Mouse (Mus musculus) hindbrain, embryonic 12.5 days (tissue): ENCODE data around the gene Ripk1. TPM values are rescaled to one million over a fixed set of nuclear protein-coding genes. Genes with fewer than 3 reads are reported as not detected.
"Not testable (repeated sequence)": the region's sequence is repeated elsewhere in the genome, so short reads cannot be mapped to it uniquely, and the experiment has no call there.

Source experiments
- ATAC-seq: fragments of 200-750 bp; cut with Nextera tagmentation; 2 replicates; pipeline ENCODE4 v1.8.0; 2017; ENCODE audit warnings: moderate TSS enrichment; ENCODE audit not compliant: low FRiP score
- H3K27ac ChIP-seq: fragments of 300-500 bp; sonication (generic); 2 replicates; pipeline ENCODE4 v1.5.1; 2016; ENCODE audit warnings: mild to moderate bottlenecking
- H3K27me3 ChIP-seq: fragments of 300-500 bp; sonication (generic); 2 replicates; pipeline ENCODE4 v1.6.1; 2016; ENCODE audit warnings: mild to moderate bottlenecking
- H3K36me3 ChIP-seq: fragments of 300-500 bp; sonication (generic); 2 replicates; pipeline ENCODE4 v1.6.1; 2016; ENCODE audit warnings: mild to moderate bottlenecking
- H3K4me1 ChIP-seq: fragments of 300-500 bp; sonication (generic); 2 replicates; pipeline ENCODE4 v1.6.1; 2016
- H3K4me2 ChIP-seq: fragments of 300-500 bp; sonication (generic); replicated peaks from 2 replicates; pipeline ENCODE4 v1.6.1; 2016; ENCODE audit warnings: mild to moderate bottlenecking
- H3K4me3 ChIP-seq: fragments of 300-500 bp; sonication (generic); 2 replicates; pipeline ENCODE4 v1.5.1; 2016; ENCODE audit warnings: mild to moderate bottlenecking
- H3K9ac ChIP-seq: fragments of 300-500 bp; sonication (generic); 2 replicates; pipeline ENCODE4 v1.6.1; 2016; ENCODE audit warnings: mild to moderate bottlenecking, moderate library complexity
- H3K9me3 ChIP-seq: fragments of 300-500 bp; sonication (generic); replicated peaks from 2 replicates; pipeline ENCODE4 v1.6.1; 2016; ENCODE audit warnings: mild to moderate bottlenecking
- WGBS: fragments of 180-500 bp; shearing (Covaris S2); methylation state at CpG from one replicate; pipeline ENCODE4 v1.1.7; 2016; 5-methylcytosine and 5-hydroxymethylcytosine counted together
- polyA plus RNA-seq: library from polyadenylated mRNA; unstranded; fragments of >200 nt; fragmentation: Nextera tagmentation; extraction: Ambion mirVana; gene quantifications from 2 replicates; pipeline ENCODE4 v1.2.1, GENCODE M21; 2016

Gene Ripk1
- polyA plus RNA-seq, 1 experiment from 2014 or later: 12.9 TPM

DNA sequence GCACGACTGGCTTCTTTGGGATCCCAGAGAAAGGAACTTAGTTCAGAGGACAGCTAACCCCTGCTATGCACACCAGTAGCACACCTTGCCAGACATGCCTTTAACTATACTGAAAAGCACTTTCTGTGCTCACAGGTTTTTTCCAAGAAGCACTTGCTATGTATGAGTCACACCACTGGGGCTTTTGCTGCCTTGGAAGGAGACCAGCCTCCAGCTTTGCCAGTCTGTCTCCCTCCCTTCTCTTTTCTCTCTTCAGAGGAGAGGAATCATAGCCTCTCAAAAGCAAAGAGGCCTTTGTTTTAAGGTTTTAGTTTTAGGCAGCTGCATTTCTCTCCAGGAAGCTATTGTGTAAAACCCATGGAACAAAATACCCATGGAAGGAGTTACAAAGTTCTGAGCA is 64.2 kb downstream of the Ripk1 start:
- H3K9ac ChIP-seq: no peak overlapping the region
- ATAC-seq: no peak
- H3K27ac ChIP-seq: no peak overlapping the region
- peaks cover 17% of the 10 kb centered on the region for H3K4me1 ChIP-seq
- no peak overlapping the region for H3K4me3 ChIP-seq
- no peaks in the 10 kb centered on the region for H3K9me3 ChIP-seq
- H3K4me2 ChIP-seq: no peak overlapping the region
- WGBS: 59% methylated on average over 1 of the region's 1 CpGs
- no peaks in the 10 kb centered on the region for H3K27me3 ChIP-seq
- 0 out of 2 replicates have a peak, but pooled peaks cover 10% of the 10 kb centered on the region for H3K36me3 ChIP-seq

DNA sequence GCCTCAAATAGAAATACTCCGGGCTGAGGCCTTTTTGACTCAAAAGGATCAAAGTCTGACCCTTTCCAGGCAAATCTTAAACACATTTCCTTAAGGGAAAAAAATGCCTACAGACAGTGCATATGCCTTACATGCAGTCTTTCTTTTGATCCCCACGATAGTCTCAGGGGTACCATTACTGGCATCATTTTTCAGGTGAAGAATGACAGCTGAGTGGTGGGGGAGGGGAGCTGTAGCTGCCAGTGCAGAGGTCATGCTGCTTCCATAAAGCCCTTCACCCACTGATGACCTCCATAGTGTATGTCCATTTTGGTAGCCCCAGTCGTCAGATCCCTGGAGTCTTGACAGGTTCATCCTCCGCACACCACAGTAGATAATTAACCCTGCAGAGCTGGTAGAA is 68.1 kb downstream of the Ripk1 start:
- H3K27ac ChIP-seq: no peak overlapping the region
- no peaks in the 10 kb centered on the region for H3K9me3 ChIP-seq
- no peak for ATAC-seq
- no peaks in the 10 kb centered on the region for H3K27me3 ChIP-seq
- 44% methylated on average over 4 of the region's 4 CpGs for WGBS
- H3K36me3 ChIP-seq: peaks cover 11% of the 10 kb centered on the region
- H3K4me2 ChIP-seq: no peak overlapping the region
- H3K4me3 ChIP-seq: no peak overlapping the region
- H3K4me1 ChIP-seq: peaks cover 30% of the 10 kb centered on the region
- no peak overlapping the region for H3K9ac ChIP-seq

DNA sequence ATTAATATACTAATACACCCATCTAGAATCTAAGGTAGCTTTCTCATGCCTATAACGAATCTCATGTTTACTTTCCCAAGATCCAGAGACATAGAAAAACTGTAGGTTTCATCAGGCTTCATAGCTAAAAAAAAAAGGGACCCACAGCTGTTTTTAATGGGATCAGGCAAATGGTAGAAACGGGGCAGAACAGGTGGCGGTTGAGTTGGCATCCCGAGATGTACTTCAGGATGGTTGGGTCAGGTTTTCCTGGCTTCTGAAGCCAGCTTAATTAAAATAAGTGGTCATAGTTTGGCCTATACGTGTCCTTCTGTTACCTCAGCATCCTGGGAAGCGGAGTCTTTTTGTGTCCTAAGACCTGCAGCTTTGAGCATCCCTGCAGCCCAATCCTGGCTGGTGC is 69.7 kb downstream of the Ripk1 start:
- H3K4me3 ChIP-seq: no peak overlapping the region
- H3K36me3 ChIP-seq: peaks cover 17% of the 10 kb centered on the region
- no peaks in the 10 kb centered on the region for H3K27me3 ChIP-seq
- peaks cover 42% of the 10 kb centered on the region for H3K4me1 ChIP-seq
- H3K27ac ChIP-seq: no peak overlapping the region
- ATAC-seq: no peak
- H3K9ac ChIP-seq: no peak overlapping the region
- H3K4me2 ChIP-seq: no peak overlapping the region
- 91% methylated on average over 6 of the region's 6 CpGs for WGBS
- no peaks in the 10 kb centered on the region for H3K9me3 ChIP-seq

- peaks cover 17% of the 10 kb centered on the region for H3K36me3 ChIP-seq
- no peak overlapping the region for H3K27ac ChIP-seq
- no peak overlapping the region for H3K4me2 ChIP-seq
- H3K27me3 ChIP-seq: no peaks in the 10 kb centered on the region
- peaks cover 45% of the 10 kb centered on the region for H3K4me1 ChIP-seq
- H3K9me3 ChIP-seq: no peaks in the 10 kb centered on the region
- ATAC-seq: no peak
- H3K4me3 ChIP-seq: no peak overlapping the region
- no peak overlapping the region for H3K9ac ChIP-seq
- WGBS: 63% methylated on average over 3 of the region's 3 CpGs
Observed at GRCm38 (mm10) chr13:34072847-34073246, 70.7 kb downstream of the Ripk1 start.

GRCm38 (mm10) chr13:34074441-34074840 is 72.3 kb downstream of the Ripk1 start:
- not testable (repeated sequence) for H3K4me2 ChIP-seq, H3K27me3 ChIP-seq, H3K4me3 ChIP-seq, H3K27ac ChIP-seq, H3K9me3 ChIP-seq, H3K9ac ChIP-seq, ATAC-seq
- Histone ChIP-seq H3K4me1 (peaks cover 47% of the 10 kb centered on the region), H3K36me3 (peaks cover 17% of the 10 kb centered on the region)
- 98% methylated on average over 14 of the region's 17 CpGs for WGBS

- H3K9ac ChIP-seq: peak overlapping the region; percentile 84; the same call in 1 of the 2 replicates
- not testable (repeated sequence) for H3K27me3 ChIP-seq, H3K9me3 ChIP-seq, ATAC-seq
- H3K4me2 ChIP-seq: peak overlapping the region; percentile 63
- peaks cover 33% of the 10 kb centered on the region for H3K4me1 ChIP-seq
- H3K36me3 ChIP-seq: peaks cover 17% of the 10 kb centered on the region
- peak overlapping the region; percentile 68 for H3K4me3 ChIP-seq
- peak overlapping the region; percentile 95; the same call in 1 of the 2 replicates for H3K27ac ChIP-seq
- WGBS: 73% methylated on average over 6 of the region's 6 CpGs
Observed at GRCm38 (mm10) chr13:34075893-34076292, 73.7 kb downstream of the Ripk1 start.

DNA sequence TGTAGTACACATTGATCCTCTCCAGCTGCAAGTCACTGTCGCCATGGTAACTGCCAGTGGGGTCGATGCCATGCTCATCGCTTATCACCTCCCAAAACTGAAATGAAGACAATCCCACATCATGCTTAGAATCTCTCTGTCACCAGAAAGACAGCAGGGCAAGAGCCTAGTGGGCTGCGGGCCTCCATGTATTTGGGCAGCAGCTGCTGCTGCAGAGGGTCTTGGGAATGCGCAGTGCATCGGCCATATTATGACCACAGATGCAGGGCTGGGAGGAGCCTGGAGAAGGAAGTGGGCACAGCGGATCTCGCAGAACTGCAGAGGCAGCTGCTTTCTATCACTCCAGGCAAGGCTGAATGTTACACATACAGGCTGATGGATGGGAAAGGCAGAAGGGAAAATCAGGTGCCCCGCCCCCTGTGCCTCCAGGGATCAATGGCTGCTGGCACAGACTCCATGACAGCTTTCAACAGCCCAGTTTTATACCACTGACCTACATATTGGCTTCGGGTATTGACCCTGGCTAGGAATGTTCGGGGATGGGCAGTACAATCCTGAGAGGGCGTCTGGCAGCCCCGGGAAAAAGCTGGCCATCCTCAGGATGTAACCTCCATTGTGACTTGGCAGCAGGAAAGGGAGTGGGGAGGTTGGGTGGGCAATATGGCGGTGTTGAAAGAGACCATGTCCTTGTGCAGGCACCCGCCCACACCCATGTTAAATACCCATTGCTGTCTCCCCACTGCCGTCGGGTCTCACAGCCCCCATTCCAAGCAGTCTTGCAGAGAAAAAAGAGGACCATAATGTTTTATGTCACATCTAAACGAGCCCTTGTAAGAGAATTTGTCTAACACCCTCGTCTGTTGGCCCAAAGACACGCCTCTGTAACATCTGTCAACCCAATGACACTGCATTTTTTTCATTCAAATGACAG is 74.7 kb downstream of the Ripk1 start:
- peak overlapping the region; percentile 95 for H3K27ac ChIP-seq
- peak overlapping the region; percentile 84 for H3K9ac ChIP-seq
- H3K36me3 ChIP-seq: peaks cover 17% of the 10 kb centered on the region
- peak overlapping the region; percentile 63 for H3K4me2 ChIP-seq
- WGBS: 37% methylated on average over 20 of the region's 20 CpGs
- no peaks in the 10 kb centered on the region for H3K9me3 ChIP-seq
- peak; percentile 82 for ATAC-seq
- no peaks in the 10 kb centered on the region; the same call in 1 of the 2 replicates for H3K27me3 ChIP-seq
- H3K4me3 ChIP-seq: peak overlapping the region; percentile 68
- peaks cover 26% of the 10 kb centered on the region for H3K4me1 ChIP-seq

DNA sequence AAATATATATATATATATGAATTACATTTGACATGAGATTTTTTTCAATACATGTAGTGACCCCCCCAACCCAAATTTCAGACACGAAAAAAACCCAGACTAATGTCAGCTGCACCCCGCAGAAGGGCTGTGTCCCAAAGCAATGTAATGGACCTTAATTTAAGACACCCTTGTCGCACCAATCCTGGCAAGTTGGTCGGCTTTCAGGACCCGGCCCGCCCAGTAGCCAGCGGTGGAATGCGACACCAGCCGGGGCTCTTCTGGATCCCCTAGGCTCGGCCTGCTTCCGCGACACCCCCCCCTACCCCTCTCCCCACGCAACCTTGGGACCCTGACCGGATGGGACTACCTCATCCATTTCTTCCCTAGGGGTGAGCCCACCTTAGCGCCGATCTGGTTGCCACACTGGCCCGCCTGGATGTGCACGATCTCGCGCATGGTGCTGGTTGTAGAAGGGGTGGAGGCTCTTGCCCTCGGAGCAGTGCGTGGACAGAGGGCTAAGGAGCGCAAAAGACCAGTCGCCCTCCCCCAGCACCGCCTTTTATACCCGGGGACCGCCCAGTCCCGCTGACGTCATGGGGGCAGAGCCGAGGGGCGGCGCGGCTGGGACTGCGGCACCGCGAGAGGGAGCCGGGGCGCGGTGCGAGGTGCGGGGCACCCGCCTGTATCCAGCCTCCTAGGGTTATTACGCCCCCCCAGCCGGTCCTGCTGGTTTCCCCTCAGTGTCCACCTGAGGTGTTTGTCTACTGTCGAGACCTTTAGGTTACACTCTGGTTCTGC is 75.5 kb downstream of the Ripk1 start, which contains the start of gene Tubb2a:
Tubb2a (minus strand) TSS at position 516 of the 780 bp plus-strand sequence.
- Histone ChIP-seq H3K9me3 (no peaks in the 10 kb centered on the region), H3K27ac (peak within 1 kb of the TSS; percentile 95), H3K4me3 (peak within 1 kb of the TSS; percentile 68), H3K9ac (peak within 1 kb of the TSS; percentile 84), H3K27me3 (no peaks in the 10 kb centered on the region; the same call in 1 of the 2 replicates), H3K4me1 (peaks cover 26% of the 10 kb centered on the region), H3K4me2 (peak within 1 kb of the TSS; percentile 63), H3K36me3 (peaks cover 17% of the 10 kb centered on the region)
- 1% methylated on average over 45 of the region's 45 CpGs for WGBS
- ATAC-seq: peak; percentile 86

DNA sequence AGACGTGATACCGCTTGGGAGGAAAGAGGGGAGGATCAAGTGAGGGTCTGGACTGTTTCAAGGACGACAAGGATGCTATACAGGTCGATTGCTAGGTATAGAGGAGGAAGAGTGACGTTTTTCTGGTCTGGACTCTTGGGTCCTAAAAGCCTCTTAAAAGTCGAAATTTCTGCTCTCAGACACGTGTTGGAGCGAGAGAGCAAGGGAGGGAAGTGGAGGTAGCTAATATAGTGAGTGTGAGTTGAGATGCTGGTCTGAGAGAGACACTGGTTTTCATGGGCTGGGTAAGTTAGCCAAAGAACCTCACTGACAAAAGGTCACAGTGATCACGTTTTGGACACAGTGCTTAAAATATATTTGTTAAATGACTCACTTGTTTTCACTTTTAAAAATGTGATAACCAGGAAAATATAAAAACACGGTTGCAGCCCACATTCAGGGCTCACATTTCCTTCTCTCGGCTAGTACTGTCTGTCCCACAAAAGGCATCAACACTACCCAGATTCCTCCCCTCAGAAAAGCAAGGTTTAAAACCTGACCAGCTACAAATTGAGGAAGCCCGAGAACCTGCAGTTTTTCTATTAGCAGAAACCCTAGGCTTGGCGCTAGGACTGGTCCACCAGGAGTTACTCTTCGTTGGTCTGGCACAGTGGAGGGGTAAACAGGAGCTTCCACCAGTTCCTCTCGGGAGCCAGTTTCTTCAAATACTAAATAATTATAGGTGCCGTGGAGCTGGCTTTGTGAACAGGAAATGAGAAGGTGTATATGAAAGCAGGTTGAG is 76.5 kb downstream of the Ripk1 start:
- Histone ChIP-seq H3K4me1 (peaks cover 19% of the 10 kb centered on the region), H3K4me3 (peak overlapping the region; percentile 68), H3K9me3 (no peaks in the 10 kb centered on the region), H3K27ac (no peak overlapping the region), H3K36me3 (peaks cover 13% of the 10 kb centered on the region), H3K27me3 (no peaks in the 10 kb centered on the region; the same call in 1 of the 2 replicates), H3K9ac (peak overlapping the region; percentile 84; the same call in 1 of the 2 replicates), H3K4me2 (peak overlapping the region; percentile 63)
- ATAC-seq: peak; percentile 8; the same call in 1 of the 2 replicates
- 46% methylated on average over 16 of the region's 16 CpGs for WGBS

- 89% methylated on average over 3 of the region's 3 CpGs for WGBS
Observed at GRCm38 (mm10) chr13:34079801-34080200, 77.6 kb downstream of the Ripk1 start.

DNA sequence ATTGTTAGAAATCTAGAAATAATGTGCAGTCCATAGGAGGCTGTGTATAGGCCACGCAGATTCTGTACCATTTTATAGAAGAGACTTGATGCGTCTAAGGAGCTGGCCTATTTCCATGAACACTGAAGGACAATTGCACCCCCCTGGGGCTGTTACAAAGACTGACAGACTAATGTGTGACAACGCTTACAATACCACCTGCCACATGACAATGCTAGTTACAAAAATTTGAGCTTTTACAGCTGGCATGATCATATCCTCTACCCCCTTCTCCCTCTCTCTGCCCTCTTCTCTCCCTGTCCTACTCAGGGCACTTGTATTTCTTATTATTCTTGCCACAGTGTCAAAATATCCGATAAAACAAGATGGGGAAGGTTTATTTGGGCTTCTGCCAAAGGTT is 79.8 kb downstream of the Ripk1 start:
- Histone ChIP-seq H3K9ac (no peak overlapping the region), H3K4me3 (no peak overlapping the region), H3K4me1 (peaks cover 9% of the 10 kb centered on the region), H3K4me2 (no peak overlapping the region), H3K27me3 (no peaks in the 10 kb centered on the region; the same call in 1 of the 2 replicates), H3K27ac (no peak overlapping the region), H3K9me3 (no peaks in the 10 kb centered on the region), H3K36me3 (no peaks in the 10 kb centered on the region)
- 73% methylated on average over 4 of the region's 4 CpGs for WGBS
- ATAC-seq: no peak

More at GRCm38 (mm10) chr13:34079801-34080200, 77.6 kb downstream of the Ripk1 start:
- Histone ChIP-seq H3K4me3 (no peak overlapping the region), H3K4me1 (peaks cover 19% of the 10 kb centered on the region), H3K4me2 (no peak overlapping the region), H3K36me3 (peaks cover 9% of the 10 kb centered on the region), H3K9ac (no peak overlapping the region), H3K9me3 (no peaks in the 10 kb centered on the region), H3K27ac (no peak overlapping the region), H3K27me3 (no peaks in the 10 kb centered on the region; the same call in 1 of the 2 replicates)
- no peak for ATAC-seq
